Mouse (Mus musculus) heart, embryonic 12.5 days (tissue): Measurements from ENCODE around the gene Daw1. TPM values are rescaled to one million over a fixed set of nuclear protein-coding genes. Genes with fewer than 3 reads are reported as not detected.

ENCODE experiments used
- ATAC-seq: fragments of 200-750 bp; cut with Nextera tagmentation; 2 replicates; pipeline ENCODE4 v1.8.0; 2017; ENCODE audit warnings: moderate TSS enrichment, moderate library complexity; ENCODE audit not compliant: insufficient number of reproducible peaks, low FRiP score
- H3K27ac ChIP-seq: fragments of 300-500 bp; sonication (generic); 2 replicates; pipeline ENCODE4 v1.5.1; 2016; ENCODE audit warnings: mild to moderate bottlenecking, moderate library complexity; ENCODE audit not compliant: poor library complexity, severe bottlenecking
- H3K27me3 ChIP-seq: fragments of 300-500 bp; sonication (generic); replicated peaks from 2 replicates; pipeline ENCODE4 v1.6.1; 2016; ENCODE audit warnings: mild to moderate bottlenecking, moderate library complexity
- H3K36me3 ChIP-seq: fragments of 300-500 bp; sonication (generic); 2 replicates; pipeline ENCODE4 v1.6.1; 2016; ENCODE audit warnings: mild to moderate bottlenecking, moderate library complexity
- H3K4me1 ChIP-seq: fragments of 300-500 bp; sonication (generic); replicated peaks from 2 replicates; pipeline ENCODE4 v1.6.1; 2016; ENCODE audit warnings: mild to moderate bottlenecking
- H3K4me2 ChIP-seq: fragments of 300-500 bp; sonication (generic); 2 replicates; pipeline ENCODE4 v1.6.1; 2016; ENCODE audit warnings: mild to moderate bottlenecking, moderate library complexity
- H3K4me3 ChIP-seq: fragments of 300-500 bp; sonication (generic); 2 replicates; pipeline ENCODE4 v1.5.1; 2016; ENCODE audit warnings: mild to moderate bottlenecking
- H3K9ac ChIP-seq: fragments of 300-500 bp; sonication (generic); 2 replicates; pipeline ENCODE4 v1.6.1; 2016; ENCODE audit warnings: mild to moderate bottlenecking, moderate library complexity
- H3K9me3 ChIP-seq: fragments of 300-500 bp; sonication (generic); replicated peaks from 2 replicates; pipeline ENCODE4 v1.6.1; 2016; ENCODE audit warnings: mild to moderate bottlenecking, moderate library complexity
- WGBS: fragments of 180-500 bp; shearing (Covaris S2); methylation state at CpG from one replicate; pipeline ENCODE4 v1.1.7; 2016; 5-methylcytosine and 5-hydroxymethylcytosine counted together
- polyA plus RNA-seq: library from polyadenylated mRNA; unstranded; fragments of >200 nt; fragmentation: Nextera tagmentation; extraction: Ambion mirVana; gene quantifications from 2 replicates; pipeline ENCODE4 v1.2.1, GENCODE M21; 2016

Daw1 gene
- polyA plus RNA-seq, 1 experiment from 2014 or later = not detected

DNA sequence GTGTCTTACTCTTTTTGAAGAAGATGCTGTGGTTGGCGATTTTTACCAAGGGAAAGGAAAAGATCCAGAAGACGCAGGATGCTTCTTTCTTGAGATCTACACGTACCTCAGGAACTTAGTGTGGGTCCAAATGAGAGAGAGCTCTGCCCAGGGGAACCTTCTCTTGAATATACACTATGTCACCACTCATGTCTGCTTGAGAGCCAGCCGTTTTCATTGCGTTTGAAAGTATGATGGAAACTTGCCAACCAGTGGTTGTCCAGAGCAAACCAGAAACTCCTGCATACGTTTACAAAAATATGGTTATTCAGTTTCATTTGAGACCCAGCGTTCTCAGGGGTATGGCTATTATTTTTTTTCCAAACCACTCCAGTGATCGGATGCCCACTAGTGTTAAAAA is 18.0 kb upstream of the Daw1 start:
- no peak overlapping the region for H3K27ac ChIP-seq
- ATAC-seq = no peak
- H3K36me3 ChIP-seq = no peaks in the 10 kb centered on the region
- no peaks in the 10 kb centered on the region for H3K27me3 ChIP-seq
- H3K9ac ChIP-seq = no peak overlapping the region
- WGBS = 80% methylated on average over 8 of the region's 8 CpGs
- H3K4me1 ChIP-seq = no peaks in the 10 kb centered on the region
- H3K4me3 ChIP-seq = no peak overlapping the region
- no peak overlapping the region for H3K4me2 ChIP-seq
- no peaks in the 10 kb centered on the region for H3K9me3 ChIP-seq

DNA sequence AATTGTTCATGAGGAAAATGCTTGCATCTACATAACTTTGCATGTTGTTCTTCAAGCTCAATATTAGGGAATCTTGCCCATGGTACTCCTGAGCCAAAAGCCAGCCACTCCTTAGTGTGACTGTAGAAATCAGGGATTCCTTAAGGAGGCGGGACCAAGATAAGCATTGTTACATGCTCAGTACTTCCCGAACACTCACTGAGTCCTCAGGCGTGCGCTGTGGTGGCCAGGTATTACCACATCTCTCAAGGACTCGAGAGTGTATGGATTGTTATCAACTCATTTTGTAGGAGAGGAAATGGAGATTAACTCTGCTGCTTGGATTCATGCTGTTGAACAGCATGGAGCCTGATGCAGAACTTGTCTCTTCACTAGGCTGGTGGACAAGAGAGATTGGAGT is 17.5 kb upstream of the Daw1 start:
- H3K4me2 ChIP-seq = no peak overlapping the region
- H3K9me3 ChIP-seq = no peaks in the 10 kb centered on the region
- H3K4me3 ChIP-seq = no peak overlapping the region
- no peak overlapping the region for H3K27ac ChIP-seq
- no peaks in the 10 kb centered on the region for H3K4me1 ChIP-seq
- no peaks in the 10 kb centered on the region for H3K36me3 ChIP-seq
- no peak for ATAC-seq
- H3K27me3 ChIP-seq = no peaks in the 10 kb centered on the region
- WGBS = 71% methylated on average over 5 of the region's 5 CpGs
- no peak overlapping the region for H3K9ac ChIP-seq

DNA sequence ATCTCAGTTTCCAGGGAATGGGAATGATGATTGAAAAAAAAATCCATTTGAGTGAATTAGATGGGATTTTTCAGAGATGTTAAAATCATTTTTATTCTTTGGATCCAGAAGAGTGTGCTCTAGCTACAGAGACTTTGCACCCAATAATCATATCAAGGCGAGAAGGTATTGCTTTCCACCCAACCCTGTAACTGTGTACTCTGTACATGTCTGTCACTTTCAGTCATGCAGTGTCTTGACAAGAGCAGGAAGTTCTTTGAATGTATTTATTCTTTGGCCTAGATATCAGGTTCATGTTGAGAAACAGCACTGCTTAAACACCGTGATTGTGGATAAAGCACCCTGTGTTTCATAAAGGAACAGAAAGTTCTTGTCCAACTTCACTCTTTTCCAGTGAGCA is 13.0 kb upstream of the Daw1 start:
- no peak for ATAC-seq
- Histone ChIP-seq H3K9me3 (no peaks in the 10 kb centered on the region), H3K36me3 (no peaks in the 10 kb centered on the region), H3K4me2 (no peak overlapping the region), H3K27me3 (no peaks in the 10 kb centered on the region), H3K27ac (no peak overlapping the region), H3K4me1 (no peaks in the 10 kb centered on the region), H3K9ac (no peak overlapping the region), H3K4me3 (no peak overlapping the region)
- WGBS = 68% methylated on average over 2 of the region's 2 CpGs

DNA sequence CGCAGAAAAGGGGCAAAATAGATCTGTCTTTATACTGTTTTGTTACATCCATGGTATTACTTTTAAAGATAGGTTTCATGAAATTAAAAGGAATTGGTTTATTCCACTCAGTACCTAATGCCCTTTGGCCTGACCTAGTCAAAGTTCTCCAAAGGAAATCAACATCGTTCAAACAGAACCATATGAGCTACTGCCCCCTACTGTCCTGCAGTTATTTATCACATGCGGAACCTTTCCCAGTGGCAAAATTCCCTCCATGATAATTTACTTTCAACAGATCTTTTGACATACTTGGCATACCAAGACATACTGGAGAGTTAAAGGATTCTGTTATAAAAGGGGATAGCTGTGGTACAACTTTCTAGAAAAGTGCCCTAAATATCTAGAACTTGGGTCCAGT is 9.3 kb upstream of the Daw1 start:
- Histone ChIP-seq H3K9me3 (no peaks in the 10 kb centered on the region), H3K4me2 (no peak overlapping the region), H3K9ac (no peak overlapping the region), H3K27ac (no peak overlapping the region), H3K36me3 (no peaks in the 10 kb centered on the region), H3K4me3 (no peak overlapping the region), H3K4me1 (no peaks in the 10 kb centered on the region), H3K27me3 (no peaks in the 10 kb centered on the region)
- 54% methylated on average over 3 of the region's 3 CpGs for WGBS
- ATAC-seq = no peak

- 76% methylated on average over 3 of the region's 3 CpGs for WGBS
- no peak overlapping the region for H3K9ac ChIP-seq
These were observed 6.6 kb upstream of the Daw1 start for GRCm38 (mm10) chr1:83152961-83153360.

DNA sequence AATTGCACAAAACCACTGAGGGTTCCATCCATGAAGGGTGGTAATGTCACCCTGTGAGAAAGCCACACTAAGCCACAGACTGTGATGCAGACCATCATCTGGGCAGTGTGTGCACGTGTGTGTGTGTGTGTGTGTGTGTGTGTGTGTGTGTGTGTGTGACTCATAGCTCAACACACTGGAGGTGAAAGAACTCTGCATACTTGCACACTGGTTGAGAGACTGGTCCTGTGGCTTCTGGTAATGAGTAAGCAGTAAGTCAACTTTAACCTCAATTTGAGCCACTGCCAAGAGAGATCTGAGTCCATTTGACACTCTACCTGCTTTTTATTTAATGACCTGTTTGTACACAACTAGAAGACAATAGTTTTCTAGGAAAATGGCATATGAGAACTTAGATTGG is 2.7 kb upstream of the Daw1 start:
- no peak overlapping the region for H3K9ac ChIP-seq
- ATAC-seq = no peak
- no peaks in the 10 kb centered on the region for H3K9me3 ChIP-seq
- no peaks in the 10 kb centered on the region for H3K36me3 ChIP-seq
- 58% methylated on average over 1 of the region's 1 CpGs for WGBS
- H3K4me1 ChIP-seq = no peaks in the 10 kb centered on the region
- H3K4me2 ChIP-seq = no peak overlapping the region
- H3K27me3 ChIP-seq = no peaks in the 10 kb centered on the region
- H3K27ac ChIP-seq = no peak overlapping the region
- H3K4me3 ChIP-seq = no peak overlapping the region

More at GRCm38 (mm10) chr1:83152961-83153360, 6.6 kb upstream of the Daw1 start:
- no peaks in the 10 kb centered on the region for H3K9me3 ChIP-seq
- no peaks in the 10 kb centered on the region for H3K27me3 ChIP-seq
- no peak overlapping the region for H3K4me3 ChIP-seq
- ATAC-seq = no peak
- no peak overlapping the region for H3K4me2 ChIP-seq
- no peaks in the 10 kb centered on the region for H3K4me1 ChIP-seq
- no peak overlapping the region for H3K27ac ChIP-seq
- H3K36me3 ChIP-seq = no peaks in the 10 kb centered on the region

GRCm38 (mm10) chr1:83161658-83162057 is 2.1 kb downstream of the Daw1 start:
- Histone ChIP-seq H3K4me1 (no peaks in the 10 kb centered on the region), H3K9ac (no peak overlapping the region), H3K27ac (no peak overlapping the region), H3K4me2 (no peak overlapping the region), H3K9me3 (no peaks in the 10 kb centered on the region), H3K4me3 (no peak overlapping the region), H3K27me3 (no peaks in the 10 kb centered on the region), H3K36me3 (no peaks in the 10 kb centered on the region)
- WGBS = 70% methylated on average over 3 of the region's 3 CpGs
- no peak for ATAC-seq

DNA sequence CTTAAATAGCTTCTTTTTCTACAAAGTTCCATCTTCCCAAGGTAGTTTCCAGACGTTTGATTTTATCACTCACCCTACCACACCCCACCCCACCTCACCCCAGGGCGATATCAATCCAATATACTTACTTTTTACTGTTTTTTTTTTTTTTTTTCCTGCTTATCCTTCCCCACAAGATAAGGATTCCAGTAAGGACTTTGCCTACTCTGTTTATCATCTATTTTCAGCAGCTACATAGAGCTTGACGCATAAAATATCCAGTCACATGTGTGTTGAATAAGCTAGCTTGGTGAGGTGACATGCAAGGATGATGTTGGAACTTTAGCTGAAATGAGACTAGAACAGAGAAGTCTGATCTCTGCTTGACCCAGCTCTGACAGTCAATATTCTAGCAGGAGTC is 4.5 kb downstream of the Daw1 start:
- no peak overlapping the region for H3K4me2 ChIP-seq
- no peaks in the 10 kb centered on the region for H3K4me1 ChIP-seq
- no peak for ATAC-seq
- no peaks in the 10 kb centered on the region for H3K9me3 ChIP-seq
- H3K36me3 ChIP-seq = no peaks in the 10 kb centered on the region
- H3K4me3 ChIP-seq = no peak overlapping the region
- 43% methylated on average over 3 of the region's 3 CpGs for WGBS
- no peak overlapping the region for H3K9ac ChIP-seq
- no peak overlapping the region for H3K27ac ChIP-seq
- no peaks in the 10 kb centered on the region for H3K27me3 ChIP-seq

DNA sequence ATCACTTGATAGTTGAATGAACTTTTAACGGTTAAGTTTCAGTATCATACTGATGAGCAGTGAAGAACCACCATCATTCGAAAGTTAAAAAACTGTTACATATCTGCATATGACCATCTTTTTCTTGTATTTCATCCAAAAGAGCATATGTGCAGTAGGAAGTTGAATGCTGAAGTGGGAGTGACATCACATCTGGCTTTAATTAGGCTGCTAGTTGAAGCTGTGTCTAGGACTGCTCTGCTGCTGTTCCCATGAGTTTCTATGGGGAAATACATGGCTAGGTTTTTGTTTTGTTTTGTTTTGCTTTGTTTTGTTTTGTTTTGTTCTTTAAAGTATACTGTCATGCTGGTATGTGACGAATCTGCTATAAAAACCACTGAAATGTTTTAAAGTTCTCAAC is 9.6 kb downstream of the Daw1 start:
- no peak for ATAC-seq
- no peaks in the 10 kb centered on the region; the same call in 1 of the 2 replicates for H3K9me3 ChIP-seq
- no peak overlapping the region for H3K9ac ChIP-seq
- H3K4me1 ChIP-seq = no peaks in the 10 kb centered on the region
- H3K36me3 ChIP-seq = no peaks in the 10 kb centered on the region
- no peaks in the 10 kb centered on the region for H3K27me3 ChIP-seq
- H3K4me2 ChIP-seq = no peak overlapping the region
- 67% methylated on average over 3 of the region's 3 CpGs for WGBS
- H3K4me3 ChIP-seq = no peak overlapping the region
- H3K27ac ChIP-seq = no peak overlapping the region

- no peak for ATAC-seq
- Histone ChIP-seq H3K4me1 (no peaks in the 10 kb centered on the region), H3K4me2 (no peak overlapping the region), H3K4me3 (no peak overlapping the region), H3K27me3 (peaks cover 7% of the 10 kb centered on the region; the same call in 1 of the 2 replicates), H3K36me3 (no peaks in the 10 kb centered on the region), H3K9me3 (no peaks in the 10 kb centered on the region), H3K27ac (no peak overlapping the region), H3K9ac (no peak overlapping the region)
- 74% methylated on average over 1 of the region's 1 CpGs for WGBS
These were observed 16.4 kb downstream of the Daw1 start for GRCm38 (mm10) chr1:83175985-83176384.

DNA sequence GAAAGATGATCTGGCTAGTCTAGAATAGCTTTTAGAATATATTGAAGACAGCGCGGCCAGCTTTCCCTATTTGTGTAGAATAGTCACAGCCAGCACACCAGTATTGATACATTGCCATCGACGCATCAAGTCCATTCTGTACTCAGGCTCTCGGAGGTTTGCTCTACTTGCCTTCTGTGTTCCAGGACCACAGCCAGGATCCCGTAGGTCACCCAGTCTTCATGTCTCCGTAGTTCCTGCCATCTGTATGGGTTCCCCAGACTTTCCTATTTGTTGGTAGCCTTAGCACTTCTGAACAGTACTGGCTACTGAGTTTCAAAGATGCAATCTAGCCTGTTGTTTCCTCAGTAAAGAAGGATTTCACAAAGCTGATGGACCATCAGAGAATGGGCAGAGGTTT is 20.0 kb downstream of the Daw1 start:
- H3K4me1 ChIP-seq = no peaks in the 10 kb centered on the region
- H3K9me3 ChIP-seq = no peaks in the 10 kb centered on the region
- no peak overlapping the region for H3K4me2 ChIP-seq
- H3K27me3 ChIP-seq = peaks cover 7% of the 10 kb centered on the region; the same call in 1 of the 2 replicates
- H3K27ac ChIP-seq = no peak overlapping the region
- no peak for ATAC-seq
- H3K9ac ChIP-seq = no peak overlapping the region
- no peaks in the 10 kb centered on the region for H3K36me3 ChIP-seq
- H3K4me3 ChIP-seq = no peak overlapping the region
- WGBS = 83% methylated on average over 7 of the region's 7 CpGs

GRCm38 (mm10) chr1:83181418-83181817 is 21.9 kb downstream of the Daw1 start:
- 57% methylated on average over 4 of the region's 4 CpGs for WGBS
- H3K27me3 ChIP-seq = peaks cover 7% of the 10 kb centered on the region; the same call in 1 of the 2 replicates
- no peak overlapping the region for H3K4me3 ChIP-seq
- no peak overlapping the region for H3K27ac ChIP-seq
- H3K9me3 ChIP-seq = no peaks in the 10 kb centered on the region
- no peaks in the 10 kb centered on the region for H3K4me1 ChIP-seq
- no peak for ATAC-seq
- no peak overlapping the region for H3K4me2 ChIP-seq
- H3K9ac ChIP-seq = no peak overlapping the region
- no peaks in the 10 kb centered on the region for H3K36me3 ChIP-seq
